Mouse (Mus musculus) neural tube, embryonic 14.5 days (tissue): Measurements from ENCODE around the gene As3mt. TPM values are rescaled to one million over a fixed set of nuclear protein-coding genes. Genes with fewer than 3 reads are reported as not detected.
A peak's percentile ranks its signal among the peaks of the same experiment; 100 is the strongest.

ENCODE experiments used
- ATAC-seq: fragments of 200-750 bp; cut with Nextera tagmentation; 2 replicates; pipeline ENCODE4 v1.8.0; 2017; ENCODE audit warnings: low read depth, mild to moderate bottlenecking, moderate TSS enrichment, moderate library complexity
- H3K27ac ChIP-seq: fragments of 300-500 bp; sonication (generic); 2 replicates; pipeline ENCODE4 v1.5.1; 2014; ENCODE audit warnings: low read depth, mild to moderate bottlenecking, control low read depth, low read length, moderate library complexity, mixed read lengths
- H3K27me3 ChIP-seq: fragments of 300-500 bp; sonication (generic); 2 replicates; pipeline ENCODE4 v1.6.1; 2014; ENCODE audit warnings: low read length; ENCODE audit not compliant: control insufficient read depth, insufficient read depth
- H3K36me3 ChIP-seq: fragments of 300-500 bp; sonication (generic); 2 replicates; pipeline ENCODE4 v1.6.1; 2014; ENCODE audit warnings: low read length, mixed read lengths; ENCODE audit not compliant: control insufficient read depth, insufficient read depth
- H3K4me1 ChIP-seq: fragments of 300-500 bp; sonication (generic); 2 replicates; pipeline ENCODE4 v1.6.1; 2014; ENCODE audit warnings: low read length; ENCODE audit not compliant: control insufficient read depth, insufficient read depth
- H3K4me2 ChIP-seq: fragments of 300-500 bp; sonication (generic); 2 replicates; pipeline ENCODE4 v1.6.1; 2014; ENCODE audit warnings: mild to moderate bottlenecking, low read depth, low read length, control low read depth
- H3K4me3 ChIP-seq: fragments of 300-500 bp; sonication (generic); 2 replicates; pipeline ENCODE4 v1.5.1; 2014; ENCODE audit warnings: low read depth, low read length, control low read depth, mixed read lengths
- H3K9ac ChIP-seq: fragments of 300-500 bp; sonication (generic); replicated peaks from 2 replicates; pipeline ENCODE4 v1.6.1; 2014; ENCODE audit warnings: low read depth, mild to moderate bottlenecking, control low read depth, low read length, mixed read lengths
- H3K9me3 ChIP-seq: fragments of 300-500 bp; sonication (generic); 2 replicates; pipeline ENCODE4 v1.6.1; 2016; ENCODE audit warnings: low read length; ENCODE audit not compliant: control insufficient read depth
- WGBS: fragments of 180-500 bp; shearing (Covaris S2); extraction: QIAGEN DNeasy Blood & Tissue Kit; methylation state at CpG from one replicate; pipeline ENCODE4 v1.1.7; 2014; 5-methylcytosine and 5-hydroxymethylcytosine counted together
- polyA plus RNA-seq: library from polyadenylated mRNA; unstranded; fragments of >200 nt; fragmentation: Nextera tagmentation; extraction: Ambion mirVana; gene quantifications from 2 replicates; pipeline ENCODE4 v1.2.1, GENCODE M21; 2014

The As3mt gene
- polyA plus RNA-seq, 1 experiment from 2014 or later = 44.3 TPM

GRCm38 (mm10) chr19:46762291-46762991, 55.2 kb downstream of the As3mt start:
- ATAC-seq = no peak

GRCm38 (mm10) chr19:46762992-46763342, 55.7 kb downstream of the As3mt start:
- no peaks in the 10 kb centered on the region for H3K9me3 ChIP-seq
- H3K4me1 ChIP-seq = peaks cover 28% of the 10 kb centered on the region
- peak overlapping the region; percentile 76 for H3K4me2 ChIP-seq
- H3K27me3 ChIP-seq = no peaks in the 10 kb centered on the region; the same call in 1 of the 2 replicates
- no peaks in the 10 kb centered on the region for H3K36me3 ChIP-seq
- peak overlapping the region; percentile 69 for H3K4me3 ChIP-seq
- no peak overlapping the region for H3K27ac ChIP-seq
- no peak for ATAC-seq
- 1% methylated on average over 19 of the region's 19 CpGs for WGBS
- H3K9ac ChIP-seq = peak overlapping the region; percentile 58

More at GRCm38 (mm10) chr19:46762291-46762991, 55.2 kb downstream of the As3mt start:
- Histone ChIP-seq H3K27me3 (no peaks in the 10 kb centered on the region; the same call in 1 of the 2 replicates), H3K27ac (peak overlapping the region; percentile 89), H3K4me2 (peak overlapping the region; percentile 76), H3K4me1 (peaks cover 28% of the 10 kb centered on the region), H3K9ac (peak overlapping the region; percentile 58), H3K9me3 (no peaks in the 10 kb centered on the region), H3K36me3 (no peaks in the 10 kb centered on the region), H3K4me3 (peak overlapping the region; percentile 69)
- under 1% methylated on average over 50 of the region's 50 CpGs for WGBS

DNA sequence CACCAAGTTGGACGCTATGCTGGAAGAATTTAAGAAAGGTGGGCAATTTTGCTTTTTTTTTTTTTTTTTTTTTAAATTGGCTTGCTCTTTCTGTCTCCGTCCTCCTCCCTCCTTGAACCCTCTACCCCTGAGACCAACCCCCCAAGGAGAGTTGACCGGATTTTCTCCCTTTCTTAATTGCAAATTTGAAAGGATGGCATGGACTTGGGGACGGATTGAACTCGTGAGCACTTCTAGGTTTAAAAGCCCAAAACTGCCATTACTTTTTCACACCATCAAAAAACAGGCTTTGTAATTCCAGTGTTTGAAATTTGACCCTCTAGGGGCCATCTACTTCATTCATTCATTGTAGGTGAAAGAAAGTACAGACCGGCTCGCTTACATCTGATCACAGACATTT, 56.1 kb downstream of the As3mt start:
- Histone ChIP-seq H3K9ac (peak overlapping the region; percentile 58), H3K9me3 (no peaks in the 10 kb centered on the region), H3K4me3 (peak overlapping the region; percentile 69), H3K27me3 (no peaks in the 10 kb centered on the region; the same call in 1 of the 2 replicates), H3K4me1 (peaks cover 28% of the 10 kb centered on the region), H3K4me2 (peak overlapping the region; percentile 76), H3K36me3 (no peaks in the 10 kb centered on the region), H3K27ac (no peak overlapping the region)
- no peak for ATAC-seq
- 6% methylated on average over 7 of the region's 7 CpGs for WGBS

- ATAC-seq = no peak
- Histone ChIP-seq H3K27ac (no peak overlapping the region), H3K27me3 (no peaks in the 10 kb centered on the region; the same call in 1 of the 2 replicates), H3K4me2 (peak overlapping the region; percentile 76), H3K9me3 (no peaks in the 10 kb centered on the region), H3K4me3 (peak overlapping the region; percentile 69), H3K9ac (no peak overlapping the region), H3K4me1 (peaks cover 28% of the 10 kb centered on the region), H3K36me3 (no peaks in the 10 kb centered on the region)
- 58% methylated on average over 12 of the region's 12 CpGs for WGBS
Observed at GRCm38 (mm10) chr19:46763932-46764762, 56.9 kb downstream of the As3mt start.

DNA sequence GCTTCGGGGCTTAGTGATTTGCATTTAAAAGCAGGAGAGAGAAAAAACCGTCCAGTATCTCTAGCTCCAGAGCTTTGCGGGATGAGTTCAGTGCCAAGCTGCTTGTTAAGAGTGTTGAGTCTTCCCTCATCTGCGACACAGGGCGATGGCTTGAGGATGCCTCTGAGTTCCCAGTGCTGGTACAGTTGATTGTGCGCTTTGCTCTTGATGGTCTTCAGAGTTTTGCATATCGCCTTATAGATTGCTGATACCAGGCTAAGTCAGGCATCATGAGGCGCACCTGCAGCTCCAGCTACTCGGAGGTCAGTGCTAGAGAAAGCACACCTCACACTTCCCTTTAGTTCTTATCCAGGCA, 57.5 kb downstream of the As3mt start:
- H3K36me3 ChIP-seq = no peaks in the 10 kb centered on the region
- ATAC-seq = no peak
- H3K9me3 ChIP-seq = no peaks in the 10 kb centered on the region
- H3K4me3 ChIP-seq = peak overlapping the region; percentile 69
- 0 out of 2 replicates have a peak overlapping the region, but pooled peaks have one; percentile 7 for H3K9ac ChIP-seq
- H3K27me3 ChIP-seq = no peaks in the 10 kb centered on the region; the same call in 1 of the 2 replicates
- H3K27ac ChIP-seq = no peak overlapping the region
- peaks cover 28% of the 10 kb centered on the region for H3K4me1 ChIP-seq
- WGBS = 59% methylated on average over 9 of the region's 9 CpGs
- H3K4me2 ChIP-seq = peak overlapping the region; percentile 76

- H3K4me3 ChIP-seq = no peak overlapping the region
- H3K9ac ChIP-seq = no peak overlapping the region
- 74% methylated on average over 5 of the region's 5 CpGs for WGBS
- no peak for ATAC-seq
- no peaks in the 10 kb centered on the region for H3K36me3 ChIP-seq
- H3K27ac ChIP-seq = no peak overlapping the region
- no peaks in the 10 kb centered on the region for H3K9me3 ChIP-seq
- peak overlapping the region; percentile 30 for H3K4me2 ChIP-seq
- no peaks in the 10 kb centered on the region; the same call in 1 of the 2 replicates for H3K27me3 ChIP-seq
- H3K4me1 ChIP-seq = peaks cover 28% of the 10 kb centered on the region
Observed at GRCm38 (mm10) chr19:46766125-46766524, 58.9 kb downstream of the As3mt start.

DNA sequence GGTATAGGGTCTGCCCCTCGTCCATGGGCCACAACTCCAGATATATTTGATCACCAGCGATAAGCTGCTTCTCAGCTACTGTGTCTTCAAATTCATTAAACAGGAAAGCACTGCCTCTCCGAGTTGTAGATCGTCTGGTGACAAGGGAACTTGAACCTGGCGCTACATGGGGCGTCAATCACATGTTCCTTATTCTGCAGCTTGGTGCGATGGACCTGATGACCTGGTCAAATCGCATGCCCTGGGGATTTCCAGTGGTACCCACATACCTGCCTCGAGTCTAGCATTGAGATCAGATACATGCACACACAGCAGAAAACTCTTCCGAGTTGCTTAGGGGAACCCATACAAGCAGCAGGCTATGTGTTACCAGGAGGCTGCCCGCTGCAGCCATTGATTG, 62.5 kb downstream of the As3mt start:
- 87% methylated on average over 11 of the region's 11 CpGs for WGBS
- ATAC-seq = no peak
- Histone ChIP-seq H3K4me3 (no peak overlapping the region), H3K4me2 (no peak overlapping the region), H3K27me3 (no peaks in the 10 kb centered on the region), H3K9ac (no peak overlapping the region), H3K36me3 (no peaks in the 10 kb centered on the region), H3K9me3 (no peaks in the 10 kb centered on the region), H3K4me1 (peaks cover 11% of the 10 kb centered on the region), H3K27ac (no peak overlapping the region)

DNA sequence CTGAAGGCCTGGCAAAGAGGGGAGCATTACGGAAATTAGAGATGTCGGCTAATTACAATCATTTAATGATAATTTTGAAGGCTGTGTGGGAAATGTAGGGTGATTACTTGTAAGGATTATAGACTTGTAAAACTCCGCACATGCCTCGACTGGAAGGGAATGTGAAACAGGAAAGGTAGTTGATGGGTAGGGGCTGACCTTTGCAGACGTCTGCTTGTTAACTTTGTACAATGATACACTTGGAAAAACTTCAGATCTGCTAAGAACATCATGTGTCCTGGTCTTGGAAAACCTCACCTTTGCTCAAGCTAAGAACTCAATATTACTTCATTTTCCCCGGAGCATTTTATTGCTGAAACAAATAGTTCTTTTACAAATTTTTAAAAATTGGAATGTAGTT, 64.5 kb downstream of the As3mt start:
- no peak overlapping the region for H3K4me2 ChIP-seq
- 82% methylated on average over 6 of the region's 6 CpGs for WGBS
- no peaks in the 10 kb centered on the region for H3K36me3 ChIP-seq

GRCm38 (mm10) chr19:46776391-46776790, 69.1 kb downstream of the As3mt start:
- Histone ChIP-seq H3K27me3 (no peaks in the 10 kb centered on the region), H3K4me2 (no peak overlapping the region), H3K9me3 (no peaks in the 10 kb centered on the region), H3K4me1 (no peaks in the 10 kb centered on the region), H3K27ac (no peak overlapping the region), H3K4me3 (no peak overlapping the region), H3K9ac (no peak overlapping the region), H3K36me3 (no peaks in the 10 kb centered on the region)
- WGBS = 75% methylated on average over 5 of the region's 5 CpGs
- no peak for ATAC-seq

More for the DNA sequence above, 64.5 kb downstream of the As3mt start:
- Histone ChIP-seq H3K4me1 (no peaks in the 10 kb centered on the region), H3K9me3 (no peaks in the 10 kb centered on the region), H3K4me3 (no peak overlapping the region), H3K9ac (no peak overlapping the region), H3K27ac (no peak overlapping the region), H3K27me3 (no peaks in the 10 kb centered on the region)
- no peak for ATAC-seq
